21 mouse cellular contexts compared by ENCODE assay signal in genomic region chr16:23483292-23483691, GRCm38 (mm10). TPM values are rescaled to one million over a fixed set of nuclear protein-coding genes. Genes with fewer than 3 reads are reported as not detected.
"Had no signal": no experiment of that assay in that cellular context is flagged by ENCODE, and none has a peak within 500 bp of the region (broad histone marks: within the 10 kb centered on the region; RNA-seq: fewer than 3 reads in every experiment).

No protein-coding gene starts in this region.

- H3K4me2 ChIP-seq: liver, embryonic 13.5 days; liver, embryonic 15.5 days; lung, embryonic 15.5 days; midbrain, embryonic 13.5 days; midbrain, embryonic 15.5 days; neural tube, embryonic 13.5 days; neural tube, embryonic 15.5 days had no signal

- H3K4me1 ChIP-seq: liver, embryonic 13.5 days; liver, embryonic 15.5 days; lung, embryonic 15.5 days; midbrain, embryonic 15.5 days; neural tube, embryonic 13.5 days; neural tube, embryonic 15.5 days had no signal

- H3K9me3 ChIP-seq: liver, embryonic 13.5 days; liver, embryonic 15.5 days; lung, embryonic 15.5 days; midbrain, embryonic 10.5 days; midbrain, embryonic 13.5 days; midbrain, embryonic 15.5 days; neural tube, embryonic 13.5 days; neural tube, embryonic 15.5 days had no signal

- ATAC-seq: midbrain, embryonic 13.5 days; midbrain, embryonic 15.5 days had no signal

- DNase-seq: liver, embryonic 13.5 days; retina, postnatal 1 day; right cerebral cortex, adult 18-20 months; right cerebral cortex, postnatal 25 days; right cerebral cortex, postnatal 4 days; spleen, adult 18-20 months; thymus, adult 2 months; thymus, postnatal 25 days; thymus, postnatal 4 days had no signal

- H3K4me3 ChIP-seq: liver, embryonic 13.5 days; liver, embryonic 15.5 days; lung, embryonic 15.5 days; midbrain, embryonic 10.5 days; midbrain, embryonic 13.5 days; midbrain, embryonic 15.5 days; myocyte; neural tube, embryonic 13.5 days; neural tube, embryonic 15.5 days had no signal

- H3K36me3 ChIP-seq: lung, embryonic 15.5 days; midbrain, embryonic 15.5 days had no signal

- H3K27me3 ChIP-seq: liver, embryonic 13.5 days; liver, embryonic 15.5 days; lung, embryonic 15.5 days; midbrain, embryonic 13.5 days; midbrain, embryonic 15.5 days; neural tube, embryonic 13.5 days; neural tube, embryonic 15.5 days had no signal

- H3K9ac ChIP-seq: liver, embryonic 13.5 days; liver, embryonic 15.5 days; lung, embryonic 15.5 days; midbrain, embryonic 13.5 days; midbrain, embryonic 15.5 days; neural tube, embryonic 13.5 days; neural tube, embryonic 15.5 days had no signal

- H3K27ac ChIP-seq: liver, embryonic 13.5 days; liver, embryonic 15.5 days; lung, embryonic 15.5 days; midbrain, embryonic 10.5 days; midbrain, embryonic 13.5 days; midbrain, embryonic 15.5 days; neural tube, embryonic 13.5 days; neural tube, embryonic 15.5 days had no signal

RNA-seq across cellular contexts. Expression of gene Rtp1, which starts 54.4 kb away (rescaled TPM):
- polyA plus RNA-seq: liver, adult 2 months; liver, embryonic 13.5 days; liver, embryonic 15.5 days; lung, embryonic 15.5 days; midbrain, embryonic 10.5 days; midbrain, embryonic 15.5 days; myocyte; neural tube, embryonic 11.5 days; neural tube, embryonic 15.5 days; small intestine, adult 2 months; stomach, embryonic 14.5 days had no signal
